Mouse (Mus musculus) inflammation-experienced regulatory T-cells, adult 6 months (primary cell): ENCODE data around the gene Tspoap1. TPM values are rescaled to one million over a fixed set of nuclear protein-coding genes. Genes with fewer than 3 reads are reported as not detected.

ENCODE experiments used
- ATAC-seq: one replicate; pipeline ENCODE4 v1.8.0; 2017
- polyA plus RNA-seq, 3 experiments: library from polyadenylated mRNA; unstranded; fragments of 100-300 nt; shearing (Covaris generic); gene quantifications; one replicate each; pipeline ENCODE4 v1.2.1; 2017

Gene Tspoap1
- polyA plus RNA-seq, 3 experiments from 2014 or later = 1.7 to 3.8 (median 3.4) TPM

- ATAC-seq = no peak
Observed at GRCm38 (mm10) chr11:87745632-87746555, 14.4 kb upstream of the Tspoap1 start.

GRCm38 (mm10) chr11:87747312-87747711 lies 13.0 kb upstream of the Tspoap1 start:
- ATAC-seq = no peak

- ATAC-seq = no peak
Observed at GRCm38 (mm10) chr11:87747716-87748115, 12.6 kb upstream of the Tspoap1 start.

- ATAC-seq = peak; percentile 38
Observed at GRCm38 (mm10) chr11:87748132-87749119, 11.9 kb upstream of the Tspoap1 start.

- peak; percentile 64 for ATAC-seq
Observed at GRCm38 (mm10) chr11:87749192-87750042, 10.9 kb upstream of the Tspoap1 start.

GRCm38 (mm10) chr11:87750043-87750421 lies 10.3 kb upstream of the Tspoap1 start:
- ATAC-seq = no peak

- ATAC-seq = peak; percentile 11
Observed at GRCm38 (mm10) chr11:87750521-87750920, 9.8 kb upstream of the Tspoap1 start.

- ATAC-seq = no peak
Observed at GRCm38 (mm10) chr11:87751031-87751430, 9.3 kb upstream of the Tspoap1 start.

GRCm38 (mm10) chr11:87751491-87751966 lies 8.8 kb upstream of the Tspoap1 start:
- ATAC-seq = peak; percentile 32

- ATAC-seq = no peak
Observed at GRCm38 (mm10) chr11:87752307-87752706, 8.0 kb upstream of the Tspoap1 start.

GRCm38 (mm10) chr11:87753255-87753654 lies 7.1 kb upstream of the Tspoap1 start:
- no peak for ATAC-seq

GRCm38 (mm10) chr11:87753891-87754501 lies 6.3 kb upstream of the Tspoap1 start:
- no peak for ATAC-seq

GRCm38 (mm10) chr11:87754603-87755002 lies 5.7 kb upstream of the Tspoap1 start:
- ATAC-seq = peak; percentile 26

GRCm38 (mm10) chr11:87755360-87756017 lies 4.9 kb upstream of the Tspoap1 start:
- peak; percentile 57 for ATAC-seq

GRCm38 (mm10) chr11:87756251-87756820 lies 4.0 kb upstream of the Tspoap1 start:
- peak; percentile 5 for ATAC-seq

- peak; percentile 10 for ATAC-seq
Observed at GRCm38 (mm10) chr11:87757001-87757954, 3.1 kb upstream of the Tspoap1 start.

- ATAC-seq = no peak
Observed at GRCm38 (mm10) chr11:87758161-87758911, 2.0 kb upstream of the Tspoap1 start.

GRCm38 (mm10) chr11:87758957-87759608 lies 1.3 kb upstream of the Tspoap1 start:
- ATAC-seq = peak; percentile 19
